Mouse (Mus musculus): ENCODE results near the gene Iqck. TPM values are rescaled to one million over a fixed set of nuclear protein-coding genes. Genes with fewer than 3 reads are reported as not detected.

The Iqck gene
- total and polyA plus RNA-seq, 2 experiments from 2014 or later, result 0.67 TPM; not detected in 1

DNA sequence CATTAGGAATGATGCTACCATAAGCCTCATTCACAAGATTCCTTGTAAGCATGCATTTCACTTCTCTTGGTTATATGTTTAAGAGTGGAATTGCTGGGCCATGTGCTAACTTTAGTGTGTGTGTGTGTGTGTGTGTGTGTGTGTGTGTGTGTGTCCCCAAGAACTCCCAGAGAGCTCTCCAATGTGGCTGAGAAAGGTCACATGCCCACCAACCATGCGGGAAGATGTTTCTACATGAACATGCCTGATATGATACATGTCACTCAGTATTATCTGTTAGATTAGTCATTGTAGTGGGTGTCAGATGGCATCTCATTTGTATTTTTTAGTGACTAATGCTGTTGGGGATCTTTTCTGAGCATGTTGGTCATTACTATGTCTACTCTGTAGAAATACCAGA lies 99.4 kb downstream of the Iqck start:
- no peak for TF ChIP-seq EP300 (IDR thresholded peaks at IDR 0.05; ENCODE audit: low read depth)
- no peak for TF ChIP-seq CTCF (IDR thresholded peaks at IDR 0.05; ENCODE audit: low read depth)
- Histone ChIP-seq H3K4me1 (ENCODE audit: control insufficient read depth, insufficient read depth) (peaks cover 15% of the 10 kb centered on the region), H3K4me3 (ENCODE audit: low read depth, low read length) (no peak overlapping the region), H3K27ac (ENCODE audit: low read depth) (no peak overlapping the region), H3K36me3 (replicated peaks; ENCODE audit: control insufficient read depth, insufficient read depth, low read length) (no peaks in the 10 kb centered on the region), H3K9ac (replicated peaks; ENCODE audit: low read depth, low read length) (no peak overlapping the region), H3K27me3 (ENCODE audit: control insufficient read depth, insufficient read depth, low read length) (no peaks in the 10 kb centered on the region), H3K4me2 (ENCODE audit: low read depth, low read length) (no peak overlapping the region), H3K9me3 (replicated peaks; ENCODE audit: control insufficient read depth, low read length) (no peaks in the 10 kb centered on the region)
- DNase-seq (ENCODE audit: low spot score) (no peak), ATAC-seq (ENCODE audit: insufficient read depth, low read depth) (no peak)
- WGBS, result 79% methylated on average over 1 of the region's 1 CpGs

DNA sequence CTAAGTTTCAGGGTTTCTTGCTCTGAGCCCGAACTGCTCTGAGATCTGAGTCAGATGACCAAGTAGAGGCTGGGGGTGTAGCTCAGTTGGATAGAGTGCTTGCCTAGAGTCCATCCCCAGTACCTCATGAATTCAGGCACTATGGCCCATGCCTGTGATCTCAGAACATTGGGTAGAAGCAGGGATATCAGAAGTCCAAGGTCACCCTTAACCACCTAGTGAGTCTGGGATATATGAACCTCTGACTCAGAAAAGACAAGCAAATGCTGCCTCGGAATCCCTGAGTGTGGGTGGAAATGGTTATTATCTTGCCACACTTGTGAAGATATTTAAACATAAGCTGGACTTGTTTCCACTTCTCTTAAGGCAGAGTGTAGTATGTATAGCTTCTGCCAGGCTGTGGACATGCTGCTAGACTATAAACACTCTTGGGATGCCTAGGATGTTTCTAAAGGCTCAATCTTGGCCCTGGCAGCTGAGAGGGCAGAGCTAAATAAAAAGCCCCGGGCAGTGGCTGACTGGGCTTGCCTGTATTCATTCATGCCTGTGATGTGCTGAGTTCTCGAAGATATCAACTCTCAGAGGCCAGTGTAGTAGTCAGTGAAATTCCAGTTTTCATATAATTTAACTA lies 101.2 kb downstream of the Iqck start:
- Histone ChIP-seq H3K4me3 (ENCODE audit: low read depth, low read length) (no peak overlapping the region), H3K9ac (replicated peaks; ENCODE audit: low read depth, low read length) (no peak overlapping the region), H3K36me3 (replicated peaks; ENCODE audit: control insufficient read depth, insufficient read depth, low read length) (no peaks in the 10 kb centered on the region), H3K4me1 (ENCODE audit: control insufficient read depth, insufficient read depth) (0 out of 2 replicates have a peak, but pooled peaks cover 11% of the 10 kb centered on the region), H3K27ac (ENCODE audit: low read depth) (peak overlapping the region; percentile 73), H3K4me2 (ENCODE audit: low read depth, low read length) (no peak overlapping the region), H3K9me3 (replicated peaks; ENCODE audit: control insufficient read depth, low read length) (no peaks in the 10 kb centered on the region), H3K27me3 (ENCODE audit: control insufficient read depth, insufficient read depth, low read length) (no peaks in the 10 kb centered on the region)
- DNase-seq (ENCODE audit: low spot score), result peak; percentile 50
- ATAC-seq (ENCODE audit: insufficient read depth, low read depth), result peak; percentile 60
- TF ChIP-seq EP300 (IDR thresholded peaks at IDR 0.05; ENCODE audit: low read depth), result no peak
- no peak for TF ChIP-seq CTCF (IDR thresholded peaks at IDR 0.05; ENCODE audit: low read depth)
- 38% methylated on average over 4 of the region's 4 CpGs for WGBS

DNA sequence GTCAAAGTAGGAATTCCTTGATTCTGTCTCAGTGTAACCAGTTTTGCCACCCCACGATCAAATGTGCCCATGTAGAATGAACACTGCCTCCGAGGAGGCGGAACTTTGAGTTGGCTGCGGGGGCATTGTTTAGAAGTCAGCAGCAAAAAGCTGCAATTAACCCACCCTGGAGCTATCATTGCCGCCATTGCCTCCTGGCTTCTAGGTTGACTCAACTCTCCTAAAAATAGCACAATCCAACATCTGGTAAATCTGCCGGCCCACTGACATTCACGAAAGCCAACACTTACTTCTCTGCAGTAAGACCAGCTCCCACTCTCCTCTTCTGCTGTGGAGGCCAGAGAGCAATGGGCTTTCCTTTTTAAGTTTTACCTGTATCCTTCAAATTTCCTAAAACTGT lies 103.7 kb downstream of the Iqck start:
- Histone ChIP-seq H3K9me3 (replicated peaks; ENCODE audit: control insufficient read depth, low read length) (no peaks in the 10 kb centered on the region), H3K27ac (ENCODE audit: low read depth) (no peak overlapping the region; the same call in 1 of the 2 replicates), H3K27me3 (ENCODE audit: control insufficient read depth, insufficient read depth, low read length) (no peaks in the 10 kb centered on the region), H3K36me3 (replicated peaks; ENCODE audit: control insufficient read depth, insufficient read depth, low read length) (no peaks in the 10 kb centered on the region), H3K9ac (replicated peaks; ENCODE audit: low read depth, low read length) (no peak overlapping the region), H3K4me3 (ENCODE audit: low read depth, low read length) (no peak overlapping the region), H3K4me2 (ENCODE audit: low read depth, low read length) (no peak overlapping the region), H3K4me1 (ENCODE audit: control insufficient read depth, insufficient read depth) (0 out of 2 replicates have a peak, but pooled peaks cover 11% of the 10 kb centered on the region)
- ATAC-seq (ENCODE audit: insufficient read depth, low read depth), result no peak
- DNase-seq (ENCODE audit: low spot score), result no peak
- no peak for TF ChIP-seq EP300 (IDR thresholded peaks at IDR 0.05; ENCODE audit: low read depth)
- TF ChIP-seq CTCF (IDR thresholded peaks at IDR 0.05; ENCODE audit: low read depth), result no peak
- WGBS, result 47% methylated on average over 7 of the region's 7 CpGs

DNA sequence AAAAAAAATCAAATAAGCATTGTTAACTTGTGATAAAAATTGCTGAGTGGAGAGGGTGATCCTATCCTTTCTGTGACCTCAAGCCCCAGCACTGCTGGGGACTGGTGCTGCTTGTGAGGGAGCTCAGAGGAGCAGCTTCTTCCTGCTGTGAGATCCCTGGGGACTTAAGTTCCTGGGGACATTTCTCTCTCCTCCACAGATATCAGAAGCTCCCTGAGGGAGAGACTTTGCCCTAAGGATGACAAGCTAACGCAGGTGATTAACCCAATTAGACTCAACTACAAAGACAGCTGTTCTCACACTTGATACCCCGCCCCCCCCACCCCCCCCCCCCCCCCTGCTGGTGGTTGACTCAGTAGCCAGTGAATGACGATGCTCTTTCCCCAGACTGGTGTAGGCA lies 109.2 kb downstream of the Iqck start:
- Histone ChIP-seq H3K4me3 (ENCODE audit: low read depth, low read length) (no peak overlapping the region), H3K4me2 (ENCODE audit: low read depth, low read length) (no peak overlapping the region), H3K27me3 (ENCODE audit: control insufficient read depth, insufficient read depth, low read length) (no peaks in the 10 kb centered on the region), H3K4me1 (ENCODE audit: control insufficient read depth, insufficient read depth) (no peaks in the 10 kb centered on the region), H3K36me3 (replicated peaks; ENCODE audit: control insufficient read depth, insufficient read depth, low read length) (no peaks in the 10 kb centered on the region), H3K9ac (replicated peaks; ENCODE audit: low read depth, low read length) (no peak overlapping the region), H3K9me3 (replicated peaks; ENCODE audit: control insufficient read depth, low read length) (no peaks in the 10 kb centered on the region), H3K27ac (ENCODE audit: low read depth) (no peak overlapping the region)
- TF ChIP-seq CTCF (IDR thresholded peaks at IDR 0.05; ENCODE audit: low read depth) (no peak), EP300 (IDR thresholded peaks at IDR 0.05; ENCODE audit: low read depth) (no peak)
- WGBS, result 15% methylated on average over 2 of the region's 3 CpGs
- ATAC-seq (ENCODE audit: insufficient read depth, low read depth) (no peak; the same call in 1 of the 2 replicates), DNase-seq (ENCODE audit: low spot score) (no peak)

DNA sequence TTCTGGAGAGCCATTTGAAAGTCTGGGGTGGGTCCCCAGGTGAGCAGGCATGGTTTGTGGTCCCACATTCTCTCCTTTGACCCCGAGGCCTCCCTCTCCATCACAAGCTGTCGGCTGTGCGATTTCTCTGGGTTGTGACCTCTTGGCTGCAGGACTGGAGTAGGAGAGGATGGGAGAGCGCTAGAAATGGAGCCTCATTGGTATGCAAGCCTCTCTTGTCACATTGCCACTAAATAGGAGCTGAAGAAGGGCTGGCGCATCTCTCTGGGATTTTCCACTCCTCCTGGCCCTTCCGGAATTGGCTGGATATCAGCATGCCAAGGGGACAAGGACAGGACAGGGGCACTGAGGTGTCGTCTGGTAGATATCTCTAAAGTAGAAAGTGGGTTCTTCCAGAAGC lies 109.6 kb downstream of the Iqck start:
- no peak for DNase-seq (ENCODE audit: low spot score)
- H3K9ac ChIP-seq (replicated peaks; ENCODE audit: low read depth, low read length), result no peak overlapping the region
- H3K27me3 ChIP-seq (ENCODE audit: control insufficient read depth, insufficient read depth, low read length), result no peaks in the 10 kb centered on the region
- no peaks in the 10 kb centered on the region for H3K4me1 ChIP-seq (ENCODE audit: control insufficient read depth, insufficient read depth)
- no peak overlapping the region for H3K4me2 ChIP-seq (ENCODE audit: low read depth, low read length)
- ATAC-seq (ENCODE audit: insufficient read depth, low read depth), result no peak
- no peaks in the 10 kb centered on the region for H3K9me3 ChIP-seq (replicated peaks; ENCODE audit: control insufficient read depth, low read length)
- no peaks in the 10 kb centered on the region for H3K36me3 ChIP-seq (replicated peaks; ENCODE audit: control insufficient read depth, insufficient read depth, low read length)
- H3K4me3 ChIP-seq (ENCODE audit: low read depth, low read length), result no peak overlapping the region
- 20% methylated on average over 7 of the region's 7 CpGs for WGBS
- no peak for TF ChIP-seq CTCF (IDR thresholded peaks at IDR 0.05; ENCODE audit: low read depth)
- TF ChIP-seq EP300 (IDR thresholded peaks at IDR 0.05; ENCODE audit: low read depth), result no peak
- no peak overlapping the region for H3K27ac ChIP-seq (ENCODE audit: low read depth)

DNA sequence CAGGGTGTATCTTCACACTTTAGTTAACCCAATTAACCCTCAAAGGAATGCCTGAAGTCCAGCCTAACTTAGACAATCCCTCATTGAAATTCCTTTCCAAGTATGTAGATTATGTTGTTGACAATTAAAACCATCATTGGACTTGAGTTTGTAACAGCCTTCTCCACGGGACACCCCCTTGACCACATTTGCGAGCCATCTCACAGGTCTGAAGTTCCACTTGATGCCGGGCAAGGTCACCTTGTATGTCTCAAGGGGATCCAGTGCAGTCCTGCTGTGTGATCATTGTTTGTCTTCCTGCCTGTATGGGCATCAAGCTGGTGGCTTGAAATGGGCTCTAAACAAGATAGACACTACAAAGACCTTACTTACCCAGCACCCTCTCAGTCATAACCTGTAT lies 113.3 kb downstream of the Iqck start:
- ATAC-seq (ENCODE audit: insufficient read depth, low read depth), result no peak
- no peak for TF ChIP-seq CTCF (IDR thresholded peaks at IDR 0.05; ENCODE audit: low read depth)
- TF ChIP-seq EP300 (IDR thresholded peaks at IDR 0.05; ENCODE audit: low read depth), result no peak

More for the DNA sequence above, 113.3 kb downstream of the Iqck start:
- H3K9ac ChIP-seq (replicated peaks; ENCODE audit: low read depth, low read length), result no peak overlapping the region
- H3K4me1 ChIP-seq (ENCODE audit: control insufficient read depth, insufficient read depth), result no peaks in the 10 kb centered on the region
- DNase-seq (ENCODE audit: low spot score), result no peak
- H3K4me2 ChIP-seq (ENCODE audit: low read depth, low read length), result no peak overlapping the region
- 64% methylated on average over 3 of the region's 3 CpGs for WGBS
- no peaks in the 10 kb centered on the region for H3K9me3 ChIP-seq (replicated peaks; ENCODE audit: control insufficient read depth, low read length)
- H3K4me3 ChIP-seq (ENCODE audit: low read depth, low read length), result no peak overlapping the region
- no peak overlapping the region for H3K27ac ChIP-seq (ENCODE audit: low read depth)
- H3K36me3 ChIP-seq (replicated peaks; ENCODE audit: control insufficient read depth, insufficient read depth, low read length), result peaks cover 25% of the 10 kb centered on the region
- H3K27me3 ChIP-seq (ENCODE audit: control insufficient read depth, insufficient read depth, low read length), result no peaks in the 10 kb centered on the region

Measured in heart, postnatal 0 days (tissue).